Mouse (Mus musculus): ENCODE measurements around the gene Anapc2.

- TF ChIP-seq POLR2A (IDR thresholded peaks at IDR 0.05; ENCODE audit: low read depth, low read length): no peak
- no peak for TF ChIP-seq CTCF (conservative IDR thresholded peaks at IDR 0.05; ENCODE audit: insufficient read depth, insufficient read length, low read depth, low read length)
Observed at GRCm38 (mm10) chr2:25234551-25235220, 37.6 kb upstream of the Anapc2 start.
